Mouse (Mus musculus): ENCODE data around the gene Rhag. TPM values are rescaled to one million over a fixed set of nuclear protein-coding genes. Genes with fewer than 3 reads are reported as not detected.

The Rhag gene
- 0.18 and 0.36 TPM in 2 replicates for polyA plus RNA-seq (2015; fragmentation: Nextera tagmentation; extraction: Ambion mirVana)

DNA sequence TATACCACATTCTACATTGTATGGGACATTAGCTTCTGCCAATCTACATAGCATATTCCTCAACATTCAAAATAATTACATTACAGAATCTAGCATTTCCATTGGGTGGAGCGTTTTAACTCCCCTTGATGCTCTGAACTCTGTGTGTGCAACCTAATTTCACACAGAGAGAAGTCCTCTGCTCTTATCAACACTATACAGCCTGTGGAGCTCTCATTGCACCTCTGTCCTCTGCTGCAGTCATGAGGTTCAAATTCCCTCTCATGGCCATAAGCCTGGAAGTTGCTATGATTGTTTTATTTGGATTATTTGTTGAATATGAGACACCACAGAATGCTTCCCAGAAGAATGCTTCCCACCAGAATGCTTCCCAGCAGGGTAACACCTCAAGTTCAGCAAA, at the start of gene Rhag:
TSS of gene Rhag (plus strand) at position 193 of the 400 bp plus-strand sequence.
- ATAC-seq (replicated peaks; ENCODE audit: low FRiP score, low read depth) = no peak
- Histone ChIP-seq H3K27ac (no peak within 1 kb of the TSS), H3K4me3 (replicated peaks; ENCODE audit: low read depth, low read length) (no peak within 1 kb of the TSS), H3K4me1 (replicated peaks; ENCODE audit: insufficient read depth, low read length) (no peaks in the 10 kb centered on the region), H3K9ac (ENCODE audit: low read depth, low read length) (no peak within 1 kb of the TSS), H3K4me2 (ENCODE audit: low read length) (no peak within 1 kb of the TSS), H3K9me3 (replicated peaks; ENCODE audit: low read length) (no peaks in the 10 kb centered on the region), H3K36me3 (ENCODE audit: insufficient read depth, low read length) (no peaks in the 10 kb centered on the region), H3K27me3 (ENCODE audit: insufficient read depth, low read length) (no peaks in the 10 kb centered on the region)
- 61% methylated on average over 1 of the region's 1 CpGs for WGBS
- TF ChIP-seq CTCF (IDR thresholded peaks at IDR 0.05; ENCODE audit: low read depth) = no peak
- DNase-seq (ENCODE audit: low spot score) = no peak

DNA sequence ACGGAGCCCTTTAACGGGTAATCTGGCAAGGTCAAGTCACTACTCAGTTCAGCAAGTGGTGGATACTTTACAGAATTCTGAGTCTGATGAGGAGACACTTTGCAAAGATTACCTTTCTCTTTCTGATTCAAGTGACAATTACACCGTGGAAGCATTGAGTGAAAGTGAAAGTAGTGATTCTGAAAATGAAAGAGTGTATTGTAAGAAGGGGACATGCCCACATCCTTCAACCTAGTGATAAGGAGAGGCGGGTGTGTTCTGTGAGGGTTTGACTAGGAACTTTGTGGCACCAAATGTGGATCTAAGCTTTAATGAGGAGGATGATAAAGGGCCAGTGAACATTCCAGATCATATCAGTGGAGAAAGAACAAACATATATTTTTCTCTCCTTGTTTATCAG, 47.3 kb upstream of the Rhag start:
- Histone ChIP-seq H3K27me3 (ENCODE audit: insufficient read depth, low read length) (no peaks in the 10 kb centered on the region), H3K9ac (ENCODE audit: low read depth, low read length) (no peak overlapping the region), H3K27ac (no peak overlapping the region), H3K36me3 (ENCODE audit: insufficient read depth, low read length) (no peaks in the 10 kb centered on the region), H3K9me3 (replicated peaks; ENCODE audit: low read length) (no peaks in the 10 kb centered on the region), H3K4me3 (replicated peaks; ENCODE audit: low read depth, low read length) (no peak overlapping the region), H3K4me1 (replicated peaks; ENCODE audit: insufficient read depth, low read length) (no peaks in the 10 kb centered on the region), H3K4me2 (ENCODE audit: low read length) (no peak overlapping the region)
- DNase-seq (ENCODE audit: low spot score) (no peak), ATAC-seq (replicated peaks; ENCODE audit: low FRiP score, low read depth) (no peak)
- no peak for TF ChIP-seq CTCF (IDR thresholded peaks at IDR 0.05; ENCODE audit: low read depth)
- 75% methylated on average over 4 of the region's 4 CpGs for WGBS

DNA sequence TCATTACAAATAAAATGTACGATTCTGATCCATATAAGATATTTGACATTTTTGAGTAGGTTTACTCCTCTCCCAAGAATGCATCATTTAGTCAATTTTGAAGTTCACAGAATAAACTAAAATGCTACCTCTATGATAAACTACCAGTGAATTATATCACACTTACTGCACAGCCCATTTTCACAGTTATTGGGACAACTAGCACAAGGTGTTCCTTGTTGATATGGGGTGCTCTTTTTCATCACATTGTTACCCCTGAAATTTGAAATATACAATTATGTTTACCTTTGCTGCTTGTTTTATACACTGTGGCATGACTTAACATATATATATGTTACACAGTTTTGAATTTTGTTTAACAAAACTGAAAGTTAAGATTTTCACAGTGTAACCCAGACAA, 43.8 kb upstream of the Rhag start:
- Histone ChIP-seq H3K4me3 (replicated peaks; ENCODE audit: low read depth, low read length) (no peak overlapping the region), H3K9ac (ENCODE audit: low read depth, low read length) (no peak overlapping the region), H3K4me2 (ENCODE audit: low read length) (no peak overlapping the region), H3K9me3 (replicated peaks; ENCODE audit: low read length) (no peaks in the 10 kb centered on the region), H3K36me3 (ENCODE audit: insufficient read depth, low read length) (no peaks in the 10 kb centered on the region), H3K4me1 (replicated peaks; ENCODE audit: insufficient read depth, low read length) (no peaks in the 10 kb centered on the region), H3K27me3 (ENCODE audit: insufficient read depth, low read length) (no peaks in the 10 kb centered on the region), H3K27ac (no peak overlapping the region)
- no peak for ATAC-seq (replicated peaks; ENCODE audit: low FRiP score, low read depth)
- no peak for TF ChIP-seq CTCF (IDR thresholded peaks at IDR 0.05; ENCODE audit: low read depth)
- no peak for DNase-seq (ENCODE audit: low spot score)
- WGBS = 78% methylated on average over 1 of the region's 1 CpGs

DNA sequence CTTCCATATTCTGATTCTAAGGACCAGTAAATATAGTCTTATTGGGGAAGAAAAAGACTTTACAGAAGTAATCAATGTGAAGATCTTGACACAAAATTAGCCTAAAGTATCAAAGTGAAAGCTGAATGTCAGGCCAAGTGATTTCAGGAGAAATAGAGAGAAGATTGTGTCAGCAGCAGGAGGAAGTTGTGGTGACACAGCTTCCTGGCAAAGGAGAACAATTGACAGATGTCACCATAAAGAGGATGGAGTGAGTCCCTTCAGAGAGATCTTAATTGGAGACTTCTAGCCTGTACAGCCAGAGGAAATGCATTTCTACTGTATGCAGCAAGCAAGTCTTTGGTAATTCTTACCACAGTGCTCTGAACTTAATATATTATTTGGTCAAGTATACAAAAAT, 21.0 kb upstream of the Rhag start:
- Histone ChIP-seq H3K27ac (no peak overlapping the region), H3K9me3 (replicated peaks; ENCODE audit: low read length) (no peaks in the 10 kb centered on the region), H3K36me3 (ENCODE audit: insufficient read depth, low read length) (no peaks in the 10 kb centered on the region), H3K4me2 (ENCODE audit: low read length) (no peak overlapping the region), H3K27me3 (ENCODE audit: insufficient read depth, low read length) (no peaks in the 10 kb centered on the region), H3K9ac (ENCODE audit: low read depth, low read length) (no peak overlapping the region), H3K4me3 (replicated peaks; ENCODE audit: low read depth, low read length) (no peak overlapping the region), H3K4me1 (replicated peaks; ENCODE audit: insufficient read depth, low read length) (no peaks in the 10 kb centered on the region)
- TF ChIP-seq CTCF (IDR thresholded peaks at IDR 0.05; ENCODE audit: low read depth) = no peak
- DNase-seq (ENCODE audit: low spot score) (no peak), ATAC-seq (replicated peaks; ENCODE audit: low FRiP score, low read depth) (no peak)

DNA sequence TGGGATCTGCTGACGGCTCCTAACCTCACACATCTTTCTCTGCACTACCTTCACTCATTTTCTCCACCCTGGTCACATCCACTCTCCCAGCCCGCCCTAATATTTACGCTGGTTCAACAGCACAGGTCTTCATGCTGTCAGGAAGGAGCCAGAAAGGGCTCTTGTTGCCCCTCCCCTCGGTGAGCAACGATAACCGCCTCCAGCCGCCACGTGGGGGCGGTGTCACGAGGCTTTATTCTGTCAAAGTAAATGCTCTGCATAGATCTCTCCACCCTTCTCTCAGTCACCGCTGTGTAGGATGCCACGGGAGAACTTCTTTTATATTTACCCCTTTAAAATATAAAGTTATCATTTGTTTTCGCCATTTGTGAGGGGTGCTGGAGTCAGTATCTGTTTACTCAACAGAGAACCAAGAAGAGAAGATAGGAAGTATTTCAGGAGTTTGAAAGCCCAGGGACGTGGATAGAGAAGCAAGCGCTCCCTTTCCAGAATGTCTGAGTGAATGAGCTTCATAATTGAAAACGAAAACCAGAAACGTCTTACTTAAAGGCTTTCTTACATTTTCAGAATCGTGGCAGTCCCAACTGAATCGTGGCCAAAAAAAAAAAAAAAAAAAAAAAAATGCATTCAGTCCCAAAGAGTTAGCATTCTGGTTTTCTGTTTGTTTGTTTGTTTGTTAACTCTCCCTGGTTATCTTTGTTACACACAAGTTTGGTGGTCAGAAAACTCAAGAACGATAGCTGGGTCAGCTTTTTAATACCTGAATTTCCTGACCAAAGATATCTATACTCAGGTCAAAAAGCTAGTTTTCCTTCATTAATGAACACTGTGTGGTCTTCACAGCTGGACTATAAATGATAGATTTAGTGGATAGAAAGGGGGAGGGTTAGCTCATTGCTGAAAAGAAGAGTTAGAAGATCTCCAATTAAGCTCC, 16.7 kb upstream of the Rhag start:
- Histone ChIP-seq H3K4me1 (replicated peaks; ENCODE audit: insufficient read depth, low read length) (no peaks in the 10 kb centered on the region), H3K36me3 (ENCODE audit: insufficient read depth, low read length) (no peaks in the 10 kb centered on the region), H3K4me3 (replicated peaks; ENCODE audit: low read depth, low read length) (no peak overlapping the region), H3K4me2 (ENCODE audit: low read length) (no peak overlapping the region), H3K9me3 (replicated peaks; ENCODE audit: low read length) (no peaks in the 10 kb centered on the region), H3K9ac (ENCODE audit: low read depth, low read length) (no peak overlapping the region), H3K27me3 (ENCODE audit: insufficient read depth, low read length) (no peaks in the 10 kb centered on the region), H3K27ac (no peak overlapping the region)
- ATAC-seq (replicated peaks; ENCODE audit: low FRiP score, low read depth) (no peak), DNase-seq (ENCODE audit: low spot score) (no peak)
- TF ChIP-seq CTCF (IDR thresholded peaks at IDR 0.05; ENCODE audit: low read depth) = peak; percentile 24; the same call in 1 of the 2 replicates
- WGBS = 56% methylated on average over 20 of the region's 20 CpGs

DNA sequence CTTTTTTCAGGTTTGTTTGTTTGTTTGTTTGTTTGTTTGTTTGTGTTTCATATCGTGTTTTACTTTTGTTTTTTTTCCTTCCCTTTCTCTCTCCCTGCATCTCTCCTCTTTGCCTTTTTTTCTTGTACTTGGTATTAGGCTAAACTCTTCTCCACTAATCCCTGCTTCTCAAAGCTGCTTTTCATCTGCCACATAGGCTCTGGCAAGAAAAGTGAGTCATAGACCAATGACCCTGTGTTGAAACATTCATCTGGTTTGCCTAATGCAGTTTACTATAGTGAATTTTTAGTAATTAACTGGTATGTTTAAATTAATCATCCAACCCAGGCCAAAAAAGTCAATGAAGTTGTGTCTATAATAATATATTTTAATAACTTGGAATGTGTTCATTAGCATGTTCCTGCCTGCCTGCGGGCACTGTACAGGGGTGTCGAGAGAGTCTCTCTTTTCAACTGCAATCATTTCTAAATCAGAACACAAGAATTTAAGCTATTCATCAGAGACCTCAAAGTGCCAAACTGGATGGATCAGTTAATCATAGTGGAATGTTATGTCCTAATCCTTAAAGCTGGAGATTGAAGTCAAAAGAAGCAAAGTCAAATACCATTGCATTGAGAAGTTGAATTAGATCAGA, 8.1 kb upstream of the Rhag start:
- H3K9ac ChIP-seq (ENCODE audit: low read depth, low read length) = no peak overlapping the region
- no peak for TF ChIP-seq CTCF (IDR thresholded peaks at IDR 0.05; ENCODE audit: low read depth)
- WGBS = 87% methylated on average over 3 of the region's 3 CpGs
- DNase-seq (ENCODE audit: low spot score) (no peak), ATAC-seq (replicated peaks; ENCODE audit: low FRiP score, low read depth) (no peak)
- H3K4me1 ChIP-seq (replicated peaks; ENCODE audit: insufficient read depth, low read length) = no peaks in the 10 kb centered on the region
- H3K4me2 ChIP-seq (ENCODE audit: low read length) = no peak overlapping the region
- H3K27me3 ChIP-seq (ENCODE audit: insufficient read depth, low read length) = no peaks in the 10 kb centered on the region
- H3K4me3 ChIP-seq (replicated peaks; ENCODE audit: low read depth, low read length) = no peak overlapping the region
- no peaks in the 10 kb centered on the region for H3K9me3 ChIP-seq (replicated peaks; ENCODE audit: low read length)
- no peaks in the 10 kb centered on the region for H3K36me3 ChIP-seq (ENCODE audit: insufficient read depth, low read length)
- no peak overlapping the region for H3K27ac ChIP-seq

Measured in kidney, postnatal 0 days (tissue).